Mouse (Mus musculus) thymus, postnatal 10 days (tissue): Measurements from ENCODE around the gene Rassf2.
A peak's percentile ranks its signal among the peaks of the same experiment; 100 is the strongest.

ENCODE experiments used
- DNase-seq, 2 experiments: peaks; one replicate each; pipeline ENCODE4 v3.0.0; 2021; ENCODE audit warnings: low spot score in 2 of 2

Rassf2 gene

DNA sequence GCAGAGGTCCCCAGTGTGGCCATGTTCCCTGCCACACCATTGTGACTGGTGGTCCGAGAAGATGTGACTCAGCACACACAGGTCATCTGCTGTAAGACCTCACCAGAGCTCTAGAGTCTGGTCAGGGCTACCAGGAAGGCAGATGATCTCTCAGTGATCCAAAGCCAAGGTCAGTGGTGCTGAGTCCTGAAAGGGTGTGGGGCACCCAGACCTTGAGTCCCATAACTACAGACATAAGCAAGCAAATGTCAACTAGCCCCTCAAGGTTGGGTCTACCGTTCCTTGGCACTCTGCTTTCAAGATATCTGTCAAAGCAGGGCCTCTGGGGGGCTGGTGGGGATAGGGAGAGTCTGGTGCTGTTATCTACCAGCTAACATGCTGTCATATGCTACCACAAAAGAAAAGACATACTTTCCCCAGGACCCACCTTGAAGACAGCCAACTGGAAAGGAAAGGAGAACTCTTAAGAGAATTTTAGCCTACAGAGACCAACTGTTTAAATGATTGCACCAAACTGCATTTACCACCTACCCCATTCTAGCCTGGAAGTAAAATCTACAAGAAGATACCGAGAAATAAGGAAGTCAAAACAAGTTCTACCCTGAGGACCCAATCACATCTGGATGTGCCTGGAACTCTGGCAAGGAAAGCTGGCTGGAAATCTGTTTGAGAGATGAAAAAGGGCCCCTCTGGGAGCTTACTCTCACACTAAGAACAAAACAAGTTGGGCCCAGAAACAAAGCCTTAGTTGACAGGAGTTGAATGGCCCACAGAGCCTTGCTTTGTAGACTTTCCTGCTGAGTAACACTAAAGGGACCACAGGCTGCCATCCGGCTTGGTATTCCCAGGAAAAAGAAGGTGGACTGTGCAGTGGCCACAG is 4.8 kb upstream of the Rassf2 start:
- DNase-seq, result no peak

- no peak for DNase-seq
Measured at GRCm38 (mm10) chr2:132031364-132032095, 1.5 kb upstream of the Rassf2 start.

DNA sequence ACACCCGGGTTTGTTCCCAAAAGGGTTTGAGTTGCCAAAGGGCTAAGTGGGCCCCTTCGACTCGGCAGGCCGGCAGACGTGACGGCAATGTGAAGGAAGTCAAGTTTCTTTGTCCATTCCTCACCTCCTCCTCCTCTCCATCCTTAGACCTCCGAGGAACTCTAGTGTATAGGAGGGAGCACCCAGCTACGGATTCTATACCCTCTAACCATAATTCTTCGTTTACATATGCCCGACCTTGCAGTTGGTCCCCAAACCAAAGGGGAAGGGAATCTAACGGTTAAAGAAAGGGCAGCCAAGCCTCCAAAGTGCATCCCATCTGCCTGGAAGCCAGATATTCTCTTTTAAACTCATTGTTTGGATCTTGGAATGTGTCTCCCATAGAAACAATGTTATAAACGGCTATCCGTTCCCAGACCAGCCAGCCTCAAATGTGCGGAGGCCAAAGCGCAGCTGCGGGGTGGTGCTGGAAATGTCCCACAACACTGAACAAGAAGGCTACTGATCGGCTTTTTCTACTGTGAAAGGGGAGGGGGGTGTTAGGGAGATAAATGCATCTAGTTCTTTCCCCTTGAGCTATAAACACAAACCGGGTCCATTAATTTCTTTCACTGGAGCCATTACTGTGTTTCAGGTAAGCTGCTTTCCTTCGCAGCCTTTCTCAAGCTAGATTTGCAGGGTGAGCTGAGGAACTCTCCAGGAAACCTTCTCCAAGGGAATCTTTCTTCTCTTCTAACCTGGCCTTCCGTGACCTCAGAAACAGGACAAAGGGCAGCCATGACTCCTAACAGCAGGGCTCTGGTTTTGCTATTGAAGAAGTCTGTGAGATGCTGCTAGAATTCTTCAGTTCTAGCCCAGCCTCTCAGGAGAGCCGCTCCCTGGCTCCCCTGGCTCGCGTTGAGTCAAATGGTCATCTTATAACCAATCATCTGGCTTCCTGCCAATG is 633 bp upstream of the Rassf2 start:
- no peak for DNase-seq

GRCm38 (mm10) chr2:132028894-132029605 is 1.0 kb downstream of the Rassf2 start:
- peak; percentile 60 to 68 for DNase-seq

GRCm38 (mm10) chr2:132028107-132028506 is 2.0 kb downstream of the Rassf2 start:
- no peak for DNase-seq

DNA sequence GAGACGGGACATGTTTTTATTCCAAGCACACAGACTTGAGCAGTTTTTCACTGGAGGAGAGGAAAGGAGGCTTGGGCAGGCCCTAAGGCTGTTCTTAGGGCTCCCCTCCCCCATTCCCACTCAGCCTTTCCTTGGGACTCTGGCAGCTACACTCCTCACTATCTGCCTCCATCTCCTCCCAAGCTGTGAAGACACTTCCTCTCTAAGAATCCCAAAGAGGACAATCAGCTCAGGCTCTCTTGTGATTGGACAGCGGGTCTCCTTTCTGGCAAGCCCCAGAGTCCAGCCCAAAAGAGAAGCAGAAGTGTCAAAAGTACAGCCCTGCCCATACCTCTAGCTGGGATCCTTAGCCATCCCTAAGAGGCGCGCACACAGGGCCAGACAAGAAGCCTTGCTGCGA is 2.7 kb downstream of the Rassf2 start:
- no peak for DNase-seq

- DNase-seq, result no peak
Measured at GRCm38 (mm10) chr2:132024028-132024427, 6.0 kb downstream of the Rassf2 start.

DNA sequence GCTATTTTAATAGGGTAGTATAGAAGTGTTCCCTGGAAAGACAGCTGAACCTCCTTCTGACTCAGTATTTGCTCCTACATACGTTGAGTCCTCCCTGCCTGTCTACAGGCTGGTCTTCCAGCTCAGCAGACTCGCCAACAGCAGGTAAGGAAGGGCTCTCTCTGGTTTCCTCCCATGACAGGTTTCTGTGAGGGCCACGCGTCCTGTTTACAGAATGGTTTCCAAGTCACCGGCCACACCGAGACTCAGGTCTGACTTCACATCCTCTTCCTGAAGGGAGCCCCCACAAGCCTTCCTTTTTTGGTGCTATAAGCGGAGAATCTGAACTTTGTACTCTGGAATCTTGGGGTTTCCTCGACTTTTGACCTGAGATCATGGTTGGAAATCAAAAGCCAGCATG is 7.4 kb downstream of the Rassf2 start:
- DNase-seq, result peak; percentile 43 to 46

GRCm38 (mm10) chr2:132021616-132022015 is 8.4 kb downstream of the Rassf2 start:
- no peak for DNase-seq

- DNase-seq, result peak; percentile 75 to 77
Measured at GRCm38 (mm10) chr2:132020991-132021541, 9.0 kb downstream of the Rassf2 start.

DNA sequence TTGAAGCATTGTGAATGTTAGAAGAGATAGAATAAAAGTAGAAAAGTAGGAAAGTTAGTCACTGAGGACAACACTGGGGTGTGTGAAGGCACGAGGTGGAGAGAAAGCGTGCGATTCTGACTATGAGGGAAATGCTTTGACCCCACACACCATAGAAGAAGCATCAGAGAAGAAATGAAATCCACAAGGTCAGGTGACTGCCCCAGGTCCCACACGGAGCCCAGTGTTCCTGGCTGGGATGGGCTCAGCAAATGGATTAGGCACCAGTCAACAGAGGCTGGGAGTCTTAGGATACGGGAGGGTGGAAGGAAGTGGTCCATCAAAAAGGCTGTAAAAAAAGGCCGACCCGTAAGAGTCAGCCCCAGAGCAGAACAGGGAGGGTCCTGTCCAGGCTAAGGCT is 9.6 kb downstream of the Rassf2 start:
- no peak for DNase-seq

GRCm38 (mm10) chr2:132019372-132019811 is 10.7 kb downstream of the Rassf2 start:
- DNase-seq, result peak; percentile 60 to 62

DNA sequence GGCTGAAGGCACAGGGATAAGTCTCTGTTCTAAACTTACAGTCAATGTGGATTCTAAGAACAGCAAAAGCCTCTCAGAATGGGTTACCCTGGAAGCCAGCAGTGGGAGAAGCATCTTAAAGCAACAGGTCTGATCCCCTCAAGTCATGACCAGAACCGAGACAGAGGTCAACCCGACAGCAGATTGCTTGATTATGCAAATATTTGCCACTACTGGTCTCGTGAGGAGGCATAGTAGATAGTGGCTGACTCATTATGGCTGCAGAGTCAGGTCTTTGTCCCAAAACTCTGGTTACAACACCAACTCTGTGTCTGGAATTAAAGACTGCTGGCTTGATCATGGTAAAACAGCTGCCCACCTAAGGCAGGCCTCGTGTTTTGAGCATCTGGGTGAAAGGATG is 11.9 kb downstream of the Rassf2 start:
- no peak for DNase-seq

DNA sequence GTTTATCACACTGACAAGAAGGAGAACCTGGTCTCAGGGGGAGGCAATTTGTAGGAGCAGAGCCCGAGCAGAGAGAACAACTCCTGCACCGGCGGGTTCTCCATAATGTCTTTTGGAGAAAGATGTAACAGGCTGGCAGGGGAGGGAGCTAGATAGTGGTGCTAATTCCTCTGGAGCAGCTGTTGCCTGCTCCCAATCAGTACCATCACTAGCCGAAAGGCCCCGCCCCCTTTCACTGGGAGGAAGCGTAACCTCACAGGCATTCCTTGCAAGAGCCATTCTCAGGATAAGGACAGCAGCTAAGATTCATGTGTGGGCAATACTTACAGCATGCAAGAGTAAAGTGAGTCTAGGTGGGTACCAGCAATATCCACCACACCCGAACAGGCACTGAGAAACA is 12.4 kb downstream of the Rassf2 start:
- no peak for DNase-seq

DNA sequence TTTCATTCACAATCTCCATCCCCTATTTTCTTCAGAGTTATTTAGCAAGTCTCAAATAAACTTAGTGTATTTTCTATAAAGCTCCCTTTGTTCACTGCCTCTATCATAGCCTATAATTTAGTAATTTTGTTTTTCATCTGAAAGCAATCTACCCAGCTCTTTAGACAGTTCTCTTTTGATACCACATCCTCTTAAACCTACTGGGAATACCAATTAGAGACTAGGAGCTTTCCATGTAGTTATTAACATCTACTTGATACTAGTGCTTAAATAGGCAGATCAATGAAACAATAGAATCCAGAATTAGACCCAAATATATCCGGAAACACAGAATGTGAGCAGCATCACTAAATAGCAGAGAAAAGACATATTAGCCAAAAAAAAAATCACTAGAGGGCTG is 14.0 kb downstream of the Rassf2 start:
- no peak for DNase-seq

DNA sequence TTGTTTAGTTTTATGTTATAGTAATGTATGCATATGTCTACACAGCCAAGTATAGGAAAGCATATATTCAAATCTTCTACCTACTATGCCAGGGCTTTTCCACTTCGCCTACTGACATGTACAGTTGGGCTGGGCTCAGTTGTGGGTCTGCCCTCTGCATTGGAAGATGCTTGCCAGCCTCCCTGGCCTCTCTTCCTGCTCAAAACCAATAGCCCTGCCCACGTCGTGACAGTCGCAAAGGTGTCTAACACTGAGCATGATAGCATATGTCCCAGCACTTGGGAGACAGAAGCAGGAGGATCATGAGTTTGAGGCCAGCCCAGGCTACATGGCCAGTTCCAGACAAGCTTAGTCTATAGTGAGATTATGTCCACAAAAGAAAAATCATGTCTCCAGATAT is 16.9 kb downstream of the Rassf2 start:
- no peak for DNase-seq

DNA sequence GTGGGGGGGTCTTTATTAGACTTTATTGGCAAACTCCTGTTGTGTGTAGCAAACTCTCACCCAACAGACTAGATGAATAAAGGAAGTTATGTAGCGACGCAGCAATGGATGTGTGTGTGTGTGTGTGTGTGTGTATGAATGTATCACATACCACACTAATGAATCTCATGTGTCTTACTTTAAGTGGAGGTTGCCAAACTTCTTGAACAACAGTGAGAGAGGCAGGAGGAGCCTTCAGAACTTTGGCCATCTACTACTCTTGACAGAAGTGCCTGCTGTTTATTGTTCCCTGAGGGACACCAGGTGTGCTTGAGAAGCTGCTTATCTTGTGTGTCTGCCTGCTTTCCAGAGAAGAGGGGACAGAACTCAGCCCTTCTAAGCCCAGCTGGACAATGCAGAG is 19.3 kb downstream of the Rassf2 start:
- DNase-seq, result no peak

DNA sequence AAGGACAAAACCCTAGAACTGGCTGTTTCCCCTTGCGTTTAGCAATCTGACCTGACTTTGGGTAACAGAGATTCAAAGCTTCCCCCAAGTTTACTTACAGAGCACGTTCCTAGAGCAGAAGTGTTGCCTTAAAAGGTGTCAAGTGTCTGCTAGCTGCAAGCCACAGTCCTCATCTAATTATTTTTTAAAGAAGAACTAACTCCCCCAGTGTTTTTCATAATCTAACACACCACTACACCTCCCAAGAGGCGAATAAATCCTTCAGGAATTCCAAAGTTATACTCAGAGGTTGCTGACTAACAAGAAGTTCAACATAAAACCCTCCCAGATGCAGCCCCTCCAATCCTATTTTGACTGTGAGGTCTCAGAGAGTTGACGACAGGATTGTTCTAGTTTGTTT is 21.9 kb downstream of the Rassf2 start:
- DNase-seq, result no peak

GRCm38 (mm10) chr2:132007475-132007819 is 22.6 kb downstream of the Rassf2 start:
- no peak for DNase-seq

DNA sequence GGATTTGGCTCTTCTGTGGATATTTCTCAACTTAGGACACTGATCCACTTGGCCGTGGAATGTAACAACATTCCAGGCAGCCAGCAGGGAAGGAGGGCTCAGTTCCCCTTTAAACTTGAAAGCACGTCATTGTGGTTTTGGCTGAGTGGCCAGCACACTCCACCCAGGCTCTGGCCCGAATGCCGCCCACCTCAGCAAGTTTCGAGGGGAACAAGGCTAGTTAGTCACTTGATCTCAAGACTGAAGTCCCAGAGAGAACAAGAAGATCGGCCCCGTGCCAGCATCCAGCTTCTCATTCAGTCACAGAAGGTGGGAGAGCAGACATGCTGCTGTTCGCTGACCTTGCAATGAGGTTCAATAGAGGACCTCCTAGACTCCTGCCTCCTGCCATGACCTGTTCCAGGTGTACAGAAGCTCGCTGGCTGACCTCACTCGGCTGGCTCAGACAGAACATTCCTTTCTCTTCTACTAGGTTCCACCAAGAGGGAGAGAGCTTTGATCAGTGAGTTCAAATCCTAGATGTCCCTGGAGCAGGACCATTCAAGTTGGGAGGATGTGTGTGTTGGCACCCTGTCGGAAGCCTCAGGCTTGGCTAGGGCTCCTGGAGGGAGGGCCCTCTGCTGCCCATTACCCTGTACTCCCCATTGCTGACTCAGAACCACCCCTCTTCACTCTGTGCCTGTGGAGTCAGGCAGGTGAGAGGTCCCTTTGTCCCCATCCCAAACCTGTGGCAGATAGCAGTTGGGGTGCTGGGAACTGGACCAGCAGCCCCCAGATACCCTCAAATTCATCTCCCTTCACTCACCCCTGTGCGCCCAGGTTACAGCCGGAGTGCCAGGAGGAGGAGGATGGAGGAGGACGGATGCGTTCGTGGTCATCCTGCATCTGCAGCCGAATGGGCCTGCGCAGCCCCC is 23.2 kb downstream of the Rassf2 start:
- DNase-seq, result no peak
